Mouse (Mus musculus) embryonic facial prominence, embryonic 10.5 days (tissue): ENCODE data around the gene Rpl32. TPM values are rescaled to one million over a fixed set of nuclear protein-coding genes. Genes with fewer than 3 reads are reported as not detected.

Experiments
- DNase-seq: peaks from one replicate; pipeline ENCODE4 v3.0.0-alpha.2; 2017; ENCODE audit warnings: low spot score
- H3K27ac ChIP-seq: fragments of 300-500 bp; sonication (generic); replicated peaks from 2 replicates; pipeline ENCODE4 v1.5.1; 2016; ENCODE audit warnings: mild to moderate bottlenecking
- H3K27me3 ChIP-seq: fragments of 300-500 bp; sonication (generic); replicated peaks from 2 replicates; pipeline ENCODE4 v1.6.1; 2016; ENCODE audit warnings: low read depth, mild to moderate bottlenecking; ENCODE audit not compliant: poor library complexity, severe bottlenecking
- H3K36me3 ChIP-seq: fragments of 300-500 bp; sonication (generic); replicated peaks from 2 replicates; pipeline ENCODE4 v1.6.1; 2016; ENCODE audit warnings: mild to moderate bottlenecking, moderate library complexity
- H3K4me1 ChIP-seq: fragments of 300-500 bp; sonication (generic); 2 replicates; pipeline ENCODE4 v1.6.1; 2016
- H3K4me3 ChIP-seq: fragments of 300-500 bp; sonication (generic); 2 replicates; pipeline ENCODE4 v1.5.1; 2016; ENCODE audit warnings: mild to moderate bottlenecking, moderate library complexity
- H3K9me3 ChIP-seq: fragments of 300-500 bp; sonication (generic); 2 replicates; pipeline ENCODE4 v1.6.1; 2016; ENCODE audit warnings: mild to moderate bottlenecking
- WGBS: fragments of 180-500 bp; shearing (Covaris S2); methylation state at CpG from one replicate; pipeline ENCODE4 v1.1.7; 2016; 5-methylcytosine and 5-hydroxymethylcytosine counted together
- polyA plus RNA-seq: library from polyadenylated mRNA; unstranded; fragments of >200 nt; fragmentation: Nextera tagmentation; extraction: Ambion mirVana; gene quantifications from 2 replicates; pipeline ENCODE4 v1.2.1, GENCODE M21; 2016

The Rpl32 gene
- polyA plus RNA-seq, 1 experiment from 2014 or later: 1,826 TPM

DNA sequence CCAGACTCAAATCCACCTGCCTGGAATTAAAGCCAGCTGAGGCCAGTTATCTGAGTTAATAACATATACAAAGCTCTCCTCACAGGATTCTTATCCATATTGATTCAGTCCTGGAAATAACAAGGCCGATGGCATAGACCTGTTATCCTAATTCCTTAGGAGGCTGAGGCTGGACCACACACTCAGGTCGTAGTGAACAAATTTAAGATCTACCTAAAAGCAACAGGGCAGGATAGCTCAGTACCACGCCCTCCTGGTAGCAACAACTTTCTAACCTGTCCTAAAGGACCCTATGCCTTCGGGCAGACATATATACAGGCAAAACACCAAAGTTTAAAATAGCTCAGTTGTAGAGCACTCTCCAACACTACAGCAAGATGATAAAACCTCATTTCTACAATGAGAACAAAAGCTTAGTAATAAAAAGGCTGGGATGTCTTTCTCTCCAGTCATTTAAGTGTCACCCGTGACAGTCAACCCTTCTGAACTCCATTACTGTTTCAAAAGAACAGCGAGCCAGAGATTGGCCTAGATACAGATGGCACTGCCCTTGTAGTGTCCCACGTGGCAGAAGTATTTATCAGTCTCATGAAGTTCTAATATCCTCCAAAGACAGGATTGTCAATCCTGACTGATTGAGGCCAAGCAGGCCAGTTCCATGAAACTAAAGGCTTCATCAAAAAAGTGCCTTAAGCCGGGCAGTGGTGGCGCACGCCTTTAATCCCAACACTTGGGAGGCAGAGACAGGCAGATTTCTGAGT lies 3.9 kb downstream of the Rpl32 start:
- Histone ChIP-seq H3K36me3 (peaks cover 83% of the 10 kb centered on the region), H3K9me3 (no peaks in the 10 kb centered on the region), H3K27ac (no peak overlapping the region), H3K27me3 (no peaks in the 10 kb centered on the region), H3K4me3 (no peak overlapping the region), H3K4me1 (peaks cover 20% of the 10 kb centered on the region)
- no peak for DNase-seq
- 68% methylated on average over 10 of the region's 10 CpGs for WGBS

GRCm38 (mm10) chr6:115803541-115804382 lies 4.8 kb downstream of the Rpl32 start:
- Histone ChIP-seq H3K27ac (no peak overlapping the region; the same call in 1 of the 2 replicates), H3K4me1 (peaks cover 20% of the 10 kb centered on the region), H3K27me3 (no peaks in the 10 kb centered on the region), H3K4me3 (peak overlapping the region; percentile 11; the same call in 1 of the 2 replicates), H3K9me3 (no peaks in the 10 kb centered on the region), H3K36me3 (peaks cover 92% of the 10 kb centered on the region)
- 56% methylated on average over 16 of the region's 16 CpGs for WGBS
- peak; percentile 72 for DNase-seq

- peaks cover 13% of the 10 kb centered on the region for H3K4me1 ChIP-seq
- H3K9me3 ChIP-seq: no peaks in the 10 kb centered on the region
- no peaks in the 10 kb centered on the region for H3K27me3 ChIP-seq
- H3K36me3 ChIP-seq: peaks cover 100% of the 10 kb centered on the region
- no peak for DNase-seq
- H3K4me3 ChIP-seq: no peak overlapping the region
- no peak overlapping the region for H3K27ac ChIP-seq
- 97% methylated on average over 3 of the region's 3 CpGs for WGBS
Observed at GRCm38 (mm10) chr6:115801811-115802210, 6.7 kb downstream of the Rpl32 start.

- Histone ChIP-seq H3K27ac (no peak overlapping the region), H3K27me3 (no peaks in the 10 kb centered on the region), H3K4me3 (no peak overlapping the region), H3K4me1 (no peaks in the 10 kb centered on the region), H3K36me3 (peaks cover 100% of the 10 kb centered on the region), H3K9me3 (no peaks in the 10 kb centered on the region)
- 92% methylated on average over 21 of the region's 21 CpGs for WGBS
- DNase-seq: no peak
Observed at GRCm38 (mm10) chr6:115792691-115793215, 15.8 kb downstream of the Rpl32 start.

DNA sequence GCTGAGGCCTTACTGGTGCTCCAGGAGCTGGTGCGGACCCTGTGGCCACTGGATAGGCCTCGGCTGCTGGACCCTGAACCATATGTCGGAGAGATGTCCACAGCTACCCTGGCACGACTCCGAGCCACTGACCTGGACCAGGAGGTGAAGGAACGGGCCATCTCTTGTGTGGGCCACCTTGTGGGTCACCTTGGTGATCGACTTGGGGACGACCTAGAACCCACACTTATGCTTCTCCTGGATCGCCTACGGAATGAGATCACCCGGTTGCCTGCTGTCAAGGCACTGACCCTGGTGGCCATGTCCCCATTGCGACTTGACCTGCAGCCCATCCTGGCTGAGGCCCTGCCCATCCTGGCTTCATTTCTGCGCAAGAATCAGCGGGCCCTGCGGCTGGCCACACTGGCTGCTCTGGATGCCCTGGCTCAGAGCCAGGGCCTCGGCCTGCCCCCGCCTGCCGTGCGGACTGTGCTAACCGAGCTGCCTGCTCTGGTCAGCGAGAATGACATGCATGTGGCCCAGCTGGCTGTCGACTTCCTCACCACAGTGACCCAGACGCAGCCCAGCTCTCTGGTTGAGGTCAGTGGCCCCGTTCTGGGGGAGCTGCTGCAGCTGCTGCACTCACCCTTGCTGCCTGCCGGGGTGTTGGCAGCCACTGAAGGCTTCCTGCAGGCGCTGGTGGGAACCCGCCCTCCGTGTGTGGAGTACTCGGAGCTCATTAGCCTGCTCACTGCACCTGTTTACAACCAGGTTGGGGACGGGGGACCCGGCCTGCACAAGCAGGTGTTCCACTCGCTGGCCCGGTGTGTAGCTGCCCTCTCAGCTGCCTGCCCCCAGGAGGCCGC lies 16.5 kb downstream of the Rpl32 start:
- WGBS: 92% methylated on average over 34 of the region's 34 CpGs
- Histone ChIP-seq H3K36me3 (peaks cover 100% of the 10 kb centered on the region), H3K27ac (no peak overlapping the region)

GRCm38 (mm10) chr6:115791016-115791415 lies 17.5 kb downstream of the Rpl32 start:
- DNase-seq: no peak
- Histone ChIP-seq H3K9me3 (no peaks in the 10 kb centered on the region), H3K27me3 (no peaks in the 10 kb centered on the region), H3K4me3 (no peak overlapping the region), H3K36me3 (peaks cover 100% of the 10 kb centered on the region), H3K4me1 (no peaks in the 10 kb centered on the region), H3K27ac (no peak overlapping the region)
- 86% methylated on average over 10 of the region's 10 CpGs for WGBS

More for the DNA sequence above, 16.5 kb downstream of the Rpl32 start:
- no peaks in the 10 kb centered on the region for H3K4me1 ChIP-seq
- no peaks in the 10 kb centered on the region for H3K27me3 ChIP-seq
- H3K9me3 ChIP-seq: no peaks in the 10 kb centered on the region
- no peak for DNase-seq
- H3K4me3 ChIP-seq: no peak overlapping the region

- Histone ChIP-seq H3K9me3 (no peaks in the 10 kb centered on the region), H3K27ac (no peak overlapping the region), H3K36me3 (peaks cover 98% of the 10 kb centered on the region), H3K4me3 (no peak overlapping the region), H3K4me1 (no peaks in the 10 kb centered on the region), H3K27me3 (no peaks in the 10 kb centered on the region)
- no peak for DNase-seq
- WGBS: 92% methylated on average over 3 of the region's 3 CpGs
Observed at GRCm38 (mm10) chr6:115782781-115783180, 25.8 kb downstream of the Rpl32 start.

- 78% methylated on average over 9 of the region's 9 CpGs for WGBS
- no peaks in the 10 kb centered on the region for H3K9me3 ChIP-seq
- H3K4me1 ChIP-seq: peaks cover 31% of the 10 kb centered on the region
- no peak for DNase-seq
- no peaks in the 10 kb centered on the region for H3K27me3 ChIP-seq
- H3K36me3 ChIP-seq: peaks cover 46% of the 10 kb centered on the region
- no peak overlapping the region; the same call in 1 of the 2 replicates for H3K27ac ChIP-seq
- peak overlapping the region; percentile 92 for H3K4me3 ChIP-seq
Observed at GRCm38 (mm10) chr6:115776363-115776762, 32.2 kb downstream of the Rpl32 start.

DNA sequence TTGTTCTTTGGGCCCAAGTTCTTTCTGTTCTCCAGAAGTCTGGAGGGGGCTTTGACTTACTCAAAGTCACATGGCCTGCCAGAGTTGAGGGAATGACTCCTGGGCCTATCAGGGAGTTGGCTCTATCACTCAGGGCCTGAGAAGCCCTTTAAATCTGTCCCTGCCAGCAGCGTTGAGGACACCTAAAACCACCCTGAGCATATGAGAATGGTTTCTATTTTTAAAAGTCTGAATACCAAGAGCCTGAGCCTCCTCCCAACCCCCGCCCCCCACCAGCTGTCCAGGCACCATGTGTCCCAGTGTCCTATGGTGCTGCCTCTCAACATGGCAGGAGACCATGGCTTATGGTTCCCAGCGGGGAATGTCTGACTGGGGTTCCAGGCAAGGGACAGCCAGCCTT lies 32.7 kb downstream of the Rpl32 start:
- H3K4me1 ChIP-seq: peaks cover 31% of the 10 kb centered on the region
- H3K9me3 ChIP-seq: no peaks in the 10 kb centered on the region
- WGBS: 61% methylated on average over 3 of the region's 3 CpGs
- DNase-seq: no peak
- peaks cover 41% of the 10 kb centered on the region for H3K36me3 ChIP-seq
- no peaks in the 10 kb centered on the region for H3K27me3 ChIP-seq
- H3K4me3 ChIP-seq: peak overlapping the region; percentile 92
- peak overlapping the region; percentile 98 for H3K27ac ChIP-seq

- Histone ChIP-seq H3K9me3 (no peaks in the 10 kb centered on the region), H3K4me1 (peaks cover 31% of the 10 kb centered on the region), H3K4me3 (peak within 1 kb of the TSS; percentile 92), H3K27me3 (no peaks in the 10 kb centered on the region), H3K27ac (peak within 1 kb of the TSS; percentile 98), H3K36me3 (peaks cover 27% of the 10 kb centered on the region)
- peak; percentile 90 for DNase-seq
- 0% methylated on average over 28 of the region's 28 CpGs for WGBS
Observed at GRCm38 (mm10) chr6:115774501-115774921, 34.0 kb downstream of the Rpl32 start, which contains the start of gene Cand2. TSS of gene Cand2 (plus strand) at chr6:115774538.

DNA sequence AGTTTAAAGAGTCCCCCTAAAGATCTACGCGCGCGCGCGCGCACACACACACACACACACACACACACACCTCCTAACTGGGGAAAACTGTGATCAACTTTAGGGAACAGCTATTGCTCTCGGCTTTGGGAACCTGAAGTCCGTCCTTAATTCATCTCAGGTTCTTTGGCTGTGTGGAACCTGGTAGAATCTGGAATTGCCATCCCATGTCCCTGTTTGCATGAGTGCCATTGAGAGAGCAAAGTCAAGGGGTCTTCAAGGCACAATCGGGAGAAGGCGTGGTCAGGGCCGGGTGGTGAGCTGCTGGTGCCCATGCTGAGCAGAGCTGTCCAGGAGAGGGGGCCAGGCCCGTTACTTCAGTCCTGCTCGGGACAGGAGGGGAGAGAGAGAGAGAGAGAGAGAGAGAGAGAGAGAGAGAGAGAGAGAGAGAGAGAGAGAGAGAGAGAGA lies 34.6 kb downstream of the Rpl32 start:
- peak overlapping the region; percentile 92 for H3K4me3 ChIP-seq
- H3K36me3 ChIP-seq: peaks cover 22% of the 10 kb centered on the region
- peak; percentile 86 for DNase-seq
- H3K27ac ChIP-seq: peak overlapping the region; percentile 98
- whole genome bisulfite sequencing: 1% methylated on average over 14 of the region's 14 CpGs
- no peaks in the 10 kb centered on the region for H3K9me3 ChIP-seq
- H3K4me1 ChIP-seq: peaks cover 31% of the 10 kb centered on the region
- no peaks in the 10 kb centered on the region for H3K27me3 ChIP-seq

GRCm38 (mm10) chr6:115772604-115773003 lies 35.9 kb downstream of the Rpl32 start:
- no peaks in the 10 kb centered on the region for H3K27me3 ChIP-seq
- no peak overlapping the region for H3K4me3 ChIP-seq
- DNase-seq: no peak
- WGBS: 83% methylated on average over 1 of the region's 1 CpGs
- H3K9me3 ChIP-seq: no peaks in the 10 kb centered on the region
- peaks cover 36% of the 10 kb centered on the region for H3K4me1 ChIP-seq
- H3K27ac ChIP-seq: no peak overlapping the region
- H3K36me3 ChIP-seq: peaks cover 11% of the 10 kb centered on the region
